8 mouse cellular contexts compared by ENCODE assay signal in genomic region chr2:154390180-154390964, GRCm38 (mm10). TPM values are rescaled to one million over a fixed set of nuclear protein-coding genes. Genes with fewer than 3 reads are reported as not detected.
DNase-seq lines count a peak whose midpoint lies in the region; ATAC-seq lines count a peak whose summit lies in the region.

No protein-coding gene starts in this region.

- H3K4me2 ChIP-seq in midbrain, embryonic 15.5 days: no peak overlapping the region

- no peaks in the 10 kb centered on the region for H3K4me1 ChIP-seq in midbrain, embryonic 15.5 days

- H3K27ac ChIP-seq in midbrain, embryonic 15.5 days: no peak overlapping the region

- no peaks in the 10 kb centered on the region for H3K36me3 ChIP-seq in midbrain, embryonic 15.5 days (replicated peaks)

- WGBS in midbrain, embryonic 15.5 days: 88% methylated on average over 11 of the region's 11 CpGs

- no peaks in the 10 kb centered on the region for H3K27me3 ChIP-seq in midbrain, embryonic 15.5 days (replicated peaks)

- DNase-seq in frontal cortex, postnatal 36 days (ENCODE audit: low spot score in 2 of 2): no peak
- peak; percentile 51 for DNase-seq in brain, adult 2 months (ENCODE audit: low read depth, low spot score)
- peak; percentile 95 for DNase-seq in heart, adult 9 months (ENCODE audit: low spot score in 2 of 2)
- peak; percentile 95 for DNase-seq in kidney, postnatal 10 days
- DNase-seq in lung, postnatal 4 days: peak; percentile 74 to 89
- no peak for DNase-seq in thymus, postnatal 14 days

- peak; percentile 31; the same call in 1 of the 2 replicates for ATAC-seq in frontal cortex, adult (ENCODE audit: low TSS enrichment)
- no peak for ATAC-seq in midbrain, embryonic 15.5 days (replicated peaks)

- no peak overlapping the region for H3K4me3 ChIP-seq in midbrain, embryonic 15.5 days

- no peak overlapping the region for H3K9ac ChIP-seq in midbrain, embryonic 15.5 days

- no peaks in the 10 kb centered on the region for H3K9me3 ChIP-seq in midbrain, embryonic 15.5 days

RNA-seq across cellular contexts. Expression of gene Snta1, which starts 17.5 kb away (rescaled TPM):
- 10.2 and 13.2 TPM in 2 replicates for polyA plus RNA-seq in midbrain, embryonic 15.5 days (2015; fragmentation: Nextera tagmentation; extraction: Ambion mirVana)

RNA-seq across cellular contexts. Expression of gene Cdk5rap1, which starts 17.6 kb away (rescaled TPM):
- 14.0 and 16.5 TPM in 2 replicates for polyA plus RNA-seq in midbrain, embryonic 15.5 days (2015; fragmentation: Nextera tagmentation; extraction: Ambion mirVana)

RNA-seq across cellular contexts. Expression of gene Cbfa2t2, which starts 45.9 kb away (rescaled TPM):
- polyA plus RNA-seq in midbrain, embryonic 15.5 days (2015; fragmentation: Nextera tagmentation; extraction: Ambion mirVana): 55.8 and 59.3 TPM in 2 replicates

Comparison
In these comparisons a context has a peak if more than half of its experiments do, and no peak if none do; other contexts are left out.
1. DNase-seq: peak in brain, adult 2 months (single experiment), heart, adult 9 months (2 of 2), kidney, postnatal 10 days (single experiment) and lung, postnatal 4 days (2 of 2); none in frontal cortex, postnatal 36 days (0 of 2) and thymus, postnatal 14 days (single experiment).